Mouse (Mus musculus) lung, adult 18-20 months (tissue): ENCODE data around the gene Nono.

Source experiments
- DNase-seq, 2 experiments: peaks; one replicate each; pipeline ENCODE4 v3.0.0; 2022; ENCODE audit warnings: mixed read lengths in 2 of 2

The Nono gene

DNA sequence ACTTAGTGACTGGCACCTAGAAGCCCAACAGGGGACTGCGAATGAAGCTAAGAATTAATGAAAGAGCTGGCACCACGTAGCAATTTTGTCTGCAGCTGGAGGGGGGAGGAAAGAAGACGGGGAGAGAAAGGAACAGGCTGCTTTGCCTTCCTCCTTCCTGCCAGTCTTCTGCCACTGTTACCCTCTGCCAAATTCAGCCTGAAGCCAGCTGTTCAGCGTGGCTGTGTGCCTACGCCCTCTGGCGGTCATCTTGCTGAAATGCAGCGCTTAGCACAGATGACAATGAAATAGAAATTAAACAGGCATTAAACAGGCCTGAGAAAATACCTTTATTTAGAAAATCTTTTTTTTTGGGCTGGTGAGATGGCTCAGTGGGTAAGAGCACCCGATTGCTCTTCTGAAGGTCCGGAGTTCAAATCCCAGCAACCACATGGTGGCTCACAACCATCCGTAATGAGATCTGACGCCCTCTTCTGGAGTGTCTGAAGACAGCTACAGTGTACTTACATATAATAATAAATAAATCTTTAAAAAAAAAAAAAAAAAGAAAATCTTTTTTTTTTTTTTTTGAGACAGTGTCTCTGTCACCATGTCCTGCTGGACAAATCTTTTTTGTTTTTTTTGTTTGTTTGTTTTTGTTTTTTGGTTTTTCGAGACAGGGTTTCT is 57.5 kb downstream of the Nono start:
- peak; percentile 5 to 14 for DNase-seq
